Mouse (Mus musculus): ENCODE measurements at regions not wholly inside any gene's neighbourhood (a gene's known extent, or its start where the extent isn't known, plus 50 kb on each side); places are given as distances from the start of the nearest gene placed in this dataset.
A peak's percentile ranks its signal among the peaks of the same experiment; 100 is the strongest.

DNA sequence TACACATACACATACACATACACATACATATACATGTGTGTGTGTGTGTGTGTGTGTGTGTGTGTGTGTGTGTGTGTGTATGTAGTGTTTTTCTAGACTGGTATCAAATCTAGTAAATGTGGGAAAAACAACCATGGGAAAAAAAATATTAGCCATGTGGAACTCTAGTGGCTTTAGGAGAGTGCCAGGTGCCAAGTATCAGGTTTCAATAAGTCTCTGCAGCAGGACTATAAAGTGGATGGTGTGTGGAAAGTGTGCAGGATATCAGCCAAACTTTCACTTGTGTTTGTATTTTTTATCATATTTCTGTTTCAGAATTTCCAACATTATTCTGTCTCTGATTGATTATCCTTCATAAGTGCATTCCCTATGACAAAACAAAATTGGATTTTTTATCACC is 653.3 kb upstream of the Fam98a start:
- DNase-seq = no peak

DNA sequence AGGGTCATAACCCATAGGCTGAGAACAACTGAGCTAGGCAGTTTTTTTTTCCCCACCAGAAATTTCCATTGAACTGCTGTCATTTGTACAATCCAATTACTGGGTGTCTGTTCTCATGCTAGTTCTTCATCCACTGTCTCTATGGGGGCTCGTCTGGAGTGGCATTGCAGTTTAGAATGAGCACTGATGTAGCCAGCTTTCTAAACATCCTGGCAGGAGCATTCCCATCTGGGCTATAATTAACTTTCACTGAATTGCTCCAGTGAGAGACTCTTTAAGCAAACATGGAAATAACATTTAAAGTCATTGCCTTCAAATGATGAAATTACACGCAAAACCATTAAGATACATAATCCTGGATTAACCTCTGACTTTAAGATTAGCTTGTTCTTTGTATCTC is 633.1 kb upstream of the Fam98a start:
- DNase-seq = no peak

DNA sequence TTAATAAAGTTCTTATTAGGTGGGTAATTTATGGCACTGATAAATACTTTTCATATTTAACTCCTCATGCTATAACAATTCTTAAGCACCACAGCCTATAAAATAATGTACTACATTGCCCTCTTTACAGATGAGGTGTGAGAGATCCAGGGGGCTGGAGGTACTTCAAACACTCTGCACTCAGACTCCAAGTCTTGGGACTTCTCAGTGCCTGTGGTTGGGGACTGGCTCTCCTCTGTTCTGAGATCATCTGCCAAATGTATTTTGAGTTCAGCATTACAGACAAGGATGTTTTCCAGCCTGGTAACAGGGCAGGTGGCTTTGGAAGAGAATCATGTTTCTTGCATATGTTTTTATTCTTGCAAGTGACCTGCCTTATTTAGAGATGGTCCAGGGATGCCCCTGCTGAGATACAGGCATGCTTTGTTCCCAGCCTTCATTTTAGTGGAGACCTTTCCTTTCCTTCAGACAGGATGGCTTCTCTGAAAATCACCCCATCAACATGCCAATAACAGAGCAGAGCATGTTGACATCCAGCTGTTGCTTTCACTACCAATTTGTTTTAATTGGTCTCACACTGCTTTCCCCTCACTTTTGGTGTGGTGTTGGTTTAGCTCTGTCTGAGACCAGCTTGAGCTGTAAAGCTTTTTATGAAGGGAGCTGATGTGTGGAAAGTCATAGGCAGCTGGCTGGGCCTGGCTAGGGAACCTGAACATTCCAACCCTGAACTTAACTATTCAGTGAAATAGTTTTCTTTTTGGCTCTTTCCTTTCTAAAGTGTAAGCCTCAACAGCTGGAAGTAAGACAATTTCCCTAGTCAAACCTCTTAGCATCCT is 585.1 kb upstream of the Fam98a start:
- no peak for DNase-seq

GRCm38 (mm10) chr17:76134030-76134429 is 582.3 kb upstream of the Fam98a start:
- DNase-seq = no peak

- DNase-seq = no peak
Measured at GRCm38 (mm10) chr17:76125260-76125659, 573.5 kb upstream of the Fam98a start.

DNA sequence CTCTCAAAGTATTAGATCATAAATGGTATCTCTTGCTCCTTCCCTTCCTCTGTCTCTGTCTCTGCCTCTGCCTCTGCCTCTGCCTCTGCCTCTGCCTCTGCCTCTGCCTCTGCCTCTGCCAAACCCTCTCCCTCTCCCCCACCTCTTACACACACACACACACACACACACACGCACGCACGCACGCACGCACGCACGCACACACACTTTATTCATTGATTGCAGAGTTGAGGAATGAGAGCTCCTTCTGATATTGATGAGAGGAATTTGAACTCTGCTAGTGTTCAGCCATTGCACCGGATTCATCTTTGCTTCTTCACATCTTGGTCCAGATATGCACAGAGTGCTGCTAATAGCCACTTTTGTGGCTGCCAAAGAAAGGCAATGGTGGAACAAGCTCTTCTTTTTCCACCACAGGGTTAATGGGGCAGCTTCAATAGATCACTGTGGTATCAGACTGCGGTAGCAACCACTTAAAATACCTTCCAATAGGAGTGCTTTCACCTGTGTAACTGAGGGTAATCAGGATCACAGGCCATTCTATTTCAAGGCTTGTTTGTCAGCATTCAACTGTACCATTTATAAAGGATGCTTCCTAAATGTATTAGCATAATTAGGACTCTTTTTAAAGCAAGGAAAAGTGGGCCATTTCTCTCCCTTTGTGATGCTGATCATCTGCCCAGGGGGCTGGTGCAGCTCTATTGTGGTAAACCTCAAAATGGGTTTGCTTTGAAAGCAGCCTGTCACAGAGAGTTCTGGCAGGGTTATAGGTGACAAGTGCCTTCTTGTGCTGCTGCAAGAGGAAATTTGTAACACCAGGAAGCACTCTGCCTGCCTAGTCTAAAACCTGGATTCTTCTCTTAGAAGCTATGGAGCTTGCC is 559.8 kb upstream of the Fam98a start:
- DNase-seq = no peak

DNA sequence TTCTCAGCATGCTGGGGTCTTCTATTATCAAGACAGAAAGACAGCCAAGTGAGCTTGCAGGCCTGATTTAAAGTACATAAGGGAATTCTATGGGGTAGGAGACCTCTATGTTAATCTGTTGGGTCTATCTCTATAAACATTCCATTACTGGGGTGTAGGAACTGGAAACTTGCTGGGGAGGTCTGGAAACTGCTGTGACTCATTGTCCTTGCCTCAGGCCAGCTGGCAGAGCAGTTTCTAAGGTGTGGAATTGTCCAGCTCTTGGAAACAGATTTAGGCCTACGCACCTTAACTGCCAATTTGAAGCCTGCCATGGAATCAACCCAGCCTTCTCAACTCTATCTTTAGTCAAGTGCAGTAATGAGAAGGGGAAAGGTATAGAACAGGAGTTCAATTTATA is 559.1 kb upstream of the Fam98a start:
- DNase-seq = no peak

DNA sequence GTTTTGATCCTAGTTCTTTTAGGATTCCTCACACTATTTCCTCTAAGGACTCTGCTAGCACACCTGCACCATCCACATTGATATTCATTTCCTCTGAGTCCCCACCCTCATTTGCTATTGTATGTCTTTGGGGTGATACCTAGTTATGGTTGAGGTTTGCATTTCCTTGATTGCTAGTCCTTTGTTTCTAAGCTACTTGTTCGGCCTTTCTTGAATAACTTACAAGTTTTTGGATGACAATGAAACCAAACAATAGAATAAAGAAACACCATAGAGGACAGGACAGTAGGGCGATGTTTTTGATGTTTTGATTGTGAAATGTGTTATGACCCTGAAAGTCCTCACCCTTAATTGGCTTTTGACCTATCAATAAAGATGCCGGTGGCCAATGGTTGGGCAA is 531.8 kb upstream of the Fam98a start:
- no peak for DNase-seq

DNA sequence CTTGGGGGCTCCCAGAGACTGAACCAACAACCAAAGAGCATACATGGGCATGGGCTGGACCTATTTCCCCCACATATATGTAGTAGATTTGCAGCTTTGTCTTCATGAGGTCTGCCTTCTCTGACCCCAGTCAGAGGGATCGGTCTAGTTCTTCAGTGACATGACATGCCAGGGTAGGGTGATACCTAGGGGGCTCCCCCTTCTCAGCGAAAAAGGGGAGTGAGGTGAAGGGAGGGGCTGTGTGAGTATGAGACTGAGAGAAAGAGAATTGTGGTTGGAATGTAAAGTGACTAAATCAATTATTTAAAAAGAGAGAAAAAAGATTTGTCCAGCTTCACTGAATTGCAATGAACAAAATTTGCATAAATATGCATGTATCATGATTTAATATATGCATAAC is 530.0 kb upstream of the Fam98a start:
- no peak for DNase-seq

- no peak for DNase-seq
Measured at GRCm38 (mm10) chr17:76046438-76046837, 494.7 kb upstream of the Fam98a start.

GRCm38 (mm10) chr17:76032710-76033109 is 481.0 kb upstream of the Fam98a start:
- DNase-seq = no peak

GRCm38 (mm10) chr17:76008011-76008410 is 456.3 kb upstream of the Fam98a start:
- DNase-seq = no peak

- no peak for DNase-seq
Measured at GRCm38 (mm10) chr17:76002836-76003235, 451.1 kb upstream of the Fam98a start.

DNA sequence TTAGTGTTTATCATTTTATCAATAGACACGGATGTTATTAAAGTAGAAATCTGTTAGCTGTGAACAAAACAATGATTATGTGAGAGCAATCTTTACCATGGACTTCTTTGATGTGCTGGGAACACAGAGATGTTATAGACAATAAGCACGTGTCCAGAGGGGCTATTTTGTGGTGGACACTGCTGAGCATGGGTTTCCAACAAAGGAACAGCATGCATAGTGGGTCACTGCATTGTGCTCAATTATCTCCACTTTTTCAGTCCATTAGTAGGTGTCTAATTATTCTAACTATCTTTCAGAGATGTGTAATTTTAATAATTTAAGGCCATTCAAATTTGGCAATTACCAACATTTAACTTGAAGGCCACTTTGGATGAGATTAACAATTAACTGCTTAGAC is 409.6 kb upstream of the Fam98a start:
- DNase-seq = no peak

GRCm38 (mm10) chr17:75936686-75937380 is 385.1 kb upstream of the Fam98a start:
- no peak for DNase-seq

GRCm38 (mm10) chr17:75931022-75931421 is 379.3 kb upstream of the Fam98a start:
- DNase-seq = peak in 1 of 2 experiments; percentile 3

- DNase-seq = no peak
Measured at GRCm38 (mm10) chr17:75920240-75920639, 368.5 kb upstream of the Fam98a start.

DNA sequence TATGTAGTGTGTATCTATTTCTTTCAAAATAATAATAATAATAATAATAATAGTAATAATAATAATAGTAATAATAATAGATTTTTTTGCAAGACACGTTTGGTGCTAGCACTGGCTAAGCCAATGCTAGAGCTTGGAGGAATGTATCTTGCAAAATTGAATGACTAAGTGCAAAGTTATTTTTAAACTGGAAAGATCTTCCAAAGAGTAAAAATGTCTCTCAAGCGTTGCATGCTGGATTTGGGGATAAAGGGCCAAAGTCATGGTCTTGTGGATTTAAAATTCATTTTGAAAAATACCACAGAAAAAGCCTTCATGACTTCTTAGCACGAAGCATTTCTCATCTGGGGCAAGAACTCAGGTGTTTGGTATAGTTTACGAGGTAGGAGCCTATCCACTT is 365.3 kb upstream of the Fam98a start:
- DNase-seq = no peak

DNA sequence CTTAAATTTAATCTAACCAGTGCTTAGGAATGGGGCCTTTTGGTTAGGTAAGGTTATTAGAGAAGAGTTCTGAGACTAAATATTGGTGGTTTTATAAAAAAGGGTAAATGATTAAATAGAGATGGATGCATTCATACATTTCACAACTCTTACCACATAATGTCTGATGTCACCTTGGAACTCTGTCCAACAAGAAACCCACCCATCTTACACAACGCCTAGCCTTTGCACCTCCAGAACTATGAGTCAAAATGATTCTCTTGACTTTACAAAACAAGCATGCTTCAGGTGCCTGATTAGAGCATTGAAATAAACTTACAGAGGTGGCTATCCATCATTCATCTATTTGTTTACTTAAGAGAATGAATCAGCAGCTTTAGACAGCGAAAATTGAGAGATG is 364.8 kb upstream of the Fam98a start:
- no peak for DNase-seq

- DNase-seq = no peak
Measured at GRCm38 (mm10) chr17:75915256-75915655, 363.5 kb upstream of the Fam98a start.

DNA sequence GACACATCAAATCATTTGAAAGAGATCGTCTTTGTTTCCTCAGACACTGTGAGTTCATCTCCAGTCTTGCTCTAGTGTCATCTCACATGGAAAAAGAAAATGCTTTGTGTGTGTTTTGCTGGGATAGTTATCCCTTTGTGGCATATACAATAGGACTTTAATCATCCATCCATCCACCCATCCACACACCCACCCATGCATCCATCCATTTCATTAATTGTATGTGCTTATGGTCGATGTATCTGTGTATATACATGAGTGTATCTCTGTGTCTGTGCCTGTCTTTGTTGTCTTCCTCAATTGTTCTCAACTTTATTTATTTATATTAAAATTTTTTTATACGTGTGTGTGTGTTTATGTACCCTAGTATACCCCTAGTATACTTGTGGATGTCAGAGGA is 355.3 kb upstream of the Fam98a start:
- no peak for DNase-seq

- DNase-seq = no peak
Measured at GRCm38 (mm10) chr17:75906643-75907042, 354.9 kb upstream of the Fam98a start.

- no peak for DNase-seq
Measured at GRCm38 (mm10) chr17:75895436-75895835, 343.7 kb upstream of the Fam98a start.
